Mouse (Mus musculus) erythroblast, embryonic 14.5 days (primary cell): ENCODE measurements at regions not wholly inside any gene's neighbourhood (a gene's known extent, or its start where the extent isn't known, plus 50 kb on each side); places are given as distances from the start of the nearest gene placed in this dataset.

Experiments
- GATA1 ChIP-seq: IDR thresholded peaks from 2 replicates; pipeline ENCODE4 v1.6.1; 2012; ENCODE audit warnings: low read length, inconsistent platforms, mixed read lengths
- TAL1 ChIP-seq: IDR thresholded peaks from 3 replicates; pipeline ENCODE4 v1.6.1; 2012; ENCODE audit warnings: low read length, inconsistent platforms, mixed read lengths

DNA sequence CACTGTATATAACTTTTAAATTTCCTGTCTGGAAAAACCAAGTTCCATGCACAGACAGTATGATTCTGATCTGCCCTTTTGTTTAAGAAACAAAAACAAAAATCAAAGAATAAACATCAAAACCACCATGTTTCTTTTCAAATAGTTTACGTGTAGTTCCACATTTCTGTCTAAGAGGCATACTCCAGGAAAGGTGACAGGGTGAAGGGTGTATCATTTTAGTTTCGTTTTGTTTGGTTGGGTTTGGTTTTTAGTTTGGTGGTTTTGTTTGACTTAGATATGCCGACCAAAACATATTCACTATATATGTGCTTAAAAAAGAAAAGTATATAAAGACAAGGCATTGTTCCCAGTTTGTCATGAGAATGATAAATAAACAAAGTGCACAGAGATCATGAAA, 524.9 kb downstream of the Adgrl2 start:
- TF ChIP-seq TAL1 (no peak), GATA1 (no peak)
